Mouse (Mus musculus): ENCODE results near the gene Pla2g4e.

Pla2g4e gene

GRCm38 (mm10) chr2:120235947-120236640 is 9.0 kb downstream of the Pla2g4e start:
- DNase-seq (ENCODE audit: low spot score): no peak

- no peak for DNase-seq (ENCODE audit: low spot score)
Observed at GRCm38 (mm10) chr2:120235381-120235780, 9.8 kb downstream of the Pla2g4e start.

- DNase-seq (ENCODE audit: low spot score): no peak
Observed at GRCm38 (mm10) chr2:120231642-120232041, 13.5 kb downstream of the Pla2g4e start.

GRCm38 (mm10) chr2:120214600-120214999 is 30.5 kb downstream of the Pla2g4e start:
- DNase-seq (ENCODE audit: low spot score): no peak

- no peak for DNase-seq (ENCODE audit: low spot score)
Observed at GRCm38 (mm10) chr2:120211448-120211847, 33.7 kb downstream of the Pla2g4e start.

- no peak for DNase-seq (ENCODE audit: low spot score)
Observed at GRCm38 (mm10) chr2:120207926-120208325, 37.2 kb downstream of the Pla2g4e start.

- no peak for DNase-seq (ENCODE audit: low spot score)
Observed at GRCm38 (mm10) chr2:120207028-120207427, 38.1 kb downstream of the Pla2g4e start.

- no peak for DNase-seq (ENCODE audit: low spot score)
Observed at GRCm38 (mm10) chr2:120203742-120204141, 41.4 kb downstream of the Pla2g4e start.

- DNase-seq (ENCODE audit: low spot score): no peak
Observed at GRCm38 (mm10) chr2:120200077-120200476, 45.1 kb downstream of the Pla2g4e start.

GRCm38 (mm10) chr2:120188174-120188573 is 57.0 kb downstream of the Pla2g4e start:
- no peak for DNase-seq (ENCODE audit: low spot score)

- DNase-seq (ENCODE audit: low spot score): peak; percentile 13
Observed at GRCm38 (mm10) chr2:120187583-120187982, 57.6 kb downstream of the Pla2g4e start.

GRCm38 (mm10) chr2:120185527-120186276 is 59.4 kb downstream of the Pla2g4e start:
- DNase-seq (ENCODE audit: low spot score): peak; percentile 22

- DNase-seq (ENCODE audit: low spot score): no peak
Observed at GRCm38 (mm10) chr2:120178936-120179335, 66.2 kb downstream of the Pla2g4e start.

GRCm38 (mm10) chr2:120173718-120174117 is 71.4 kb downstream of the Pla2g4e start:
- DNase-seq (ENCODE audit: low spot score): peak; percentile 65

GRCm38 (mm10) chr2:120171362-120171761 is 73.8 kb downstream of the Pla2g4e start:
- no peak for DNase-seq (ENCODE audit: low spot score)

GRCm38 (mm10) chr2:120170726-120171125 is 74.4 kb downstream of the Pla2g4e start:
- peak; percentile 46 for DNase-seq (ENCODE audit: low spot score)

- DNase-seq (ENCODE audit: low spot score): no peak
Observed at GRCm38 (mm10) chr2:120169382-120169781, 75.8 kb downstream of the Pla2g4e start.

- no peak for DNase-seq (ENCODE audit: low spot score)
Observed at GRCm38 (mm10) chr2:120167763-120168162, 77.4 kb downstream of the Pla2g4e start.

- DNase-seq (ENCODE audit: low spot score): no peak
Observed at GRCm38 (mm10) chr2:120165474-120165873, 79.7 kb downstream of the Pla2g4e start.

GRCm38 (mm10) chr2:120159434-120159833 is 85.7 kb downstream of the Pla2g4e start:
- DNase-seq (ENCODE audit: low spot score): no peak

GRCm38 (mm10) chr2:120158846-120159245 is 86.3 kb downstream of the Pla2g4e start:
- no peak for DNase-seq (ENCODE audit: low spot score)

GRCm38 (mm10) chr2:120158016-120158415 is 87.1 kb downstream of the Pla2g4e start:
- peak; percentile 21 for DNase-seq (ENCODE audit: low spot score)

- DNase-seq (ENCODE audit: low spot score): no peak
Observed at GRCm38 (mm10) chr2:120157606-120158005, 87.5 kb downstream of the Pla2g4e start.
